Comparison of ENCODE assay signal across 15 mouse cellular contexts in genomic region chr14:76151011-76151410, GRCm38 (mm10). TPM values are rescaled to one million over a fixed set of nuclear protein-coding genes. Genes with fewer than 3 reads are reported as not detected.
DNase-seq lines count a peak whose midpoint lies in the region; ATAC-seq lines count a peak whose summit lies in the region.
"Had no signal": no experiment of that assay in that cellular context is flagged by ENCODE, and none has a peak within 500 bp of the region (broad histone marks: within the 10 kb centered on the region; RNA-seq: fewer than 3 reads in every experiment).

No protein-coding gene starts in this region.

- H3K27me3 ChIP-seq in heart, embryonic 13.5 days (replicated peaks): no peaks in the 10 kb centered on the region
- H3K27me3 ChIP-seq in neural tube, embryonic 15.5 days (replicated peaks): no peaks in the 10 kb centered on the region
- H3K27me3 ChIP-seq: hindbrain, embryonic 13.5 days; intestine, embryonic 15.5 days had no signal

- H3K4me3 ChIP-seq in heart, embryonic 13.5 days: no peak overlapping the region
- H3K4me3 ChIP-seq in neural tube, embryonic 15.5 days (replicated peaks): no peak overlapping the region

- 77% methylated on average over 2 of the region's 2 CpGs for WGBS in heart, embryonic 13.5 days
- 53% methylated on average over 2 of the region's 2 CpGs for WGBS in neural tube, embryonic 15.5 days

- peak overlapping the region; percentile 71; the same call in 1 of the 2 replicates for H3K4me2 ChIP-seq in heart, embryonic 13.5 days
- H3K4me2 ChIP-seq in neural tube, embryonic 15.5 days: peak overlapping the region; percentile 69; the same call in 1 of the 2 replicates

- ATAC-seq in heart, embryonic 13.5 days (ENCODE audit: extremely low read depth, insufficient number of reproducible peaks, low FRiP score, low TSS enrichment): no peak
- no peak for ATAC-seq in neural tube, embryonic 15.5 days (ENCODE audit: low FRiP score)
- ATAC-seq: intestine, embryonic 15.5 days had no signal

- peak; percentile 21 to 32 for DNase-seq in cerebellum, postnatal 10 days
- no peak for DNase-seq in cerebellum, adult 11-12 months
- DNase-seq in heart, adult 11 months: no peak
- no peak for DNase-seq in neural tube, embryonic 10.5 days (ENCODE audit: extremely low spot score, low spot score)
- DNase-seq in embryo, embryonic 10 days (ENCODE audit: low spot score): no peak
- DNase-seq in retina, embryonic 14.5 days (ENCODE audit: low spot score): no peak
- DNase-seq: adrenal gland, postnatal 25 days; gastrocnemius, postnatal 14 days; kidney, postnatal 10 days; layer of hippocampus, adult 9-11 months; right cerebral cortex, postnatal 14 days had no signal

- H3K9me3 ChIP-seq in heart, embryonic 13.5 days: no peaks in the 10 kb centered on the region
- H3K9me3 ChIP-seq in neural tube, embryonic 15.5 days (replicated peaks): no peaks in the 10 kb centered on the region
- H3K9me3 ChIP-seq: hindbrain, embryonic 13.5 days; intestine, embryonic 15.5 days had no signal

- no peak overlapping the region for H3K9ac ChIP-seq in heart, embryonic 13.5 days
- H3K9ac ChIP-seq in neural tube, embryonic 15.5 days (replicated peaks): no peak overlapping the region
- H3K9ac ChIP-seq: hindbrain, embryonic 13.5 days had no signal

- no peaks in the 10 kb centered on the region for H3K36me3 ChIP-seq in heart, embryonic 13.5 days
- no peaks in the 10 kb centered on the region for H3K36me3 ChIP-seq in neural tube, embryonic 15.5 days
- H3K36me3 ChIP-seq: hindbrain, embryonic 13.5 days; intestine, embryonic 15.5 days had no signal

- no peak overlapping the region for H3K27ac ChIP-seq in heart, embryonic 13.5 days (replicated peaks)
- H3K27ac ChIP-seq in neural tube, embryonic 15.5 days (replicated peaks): no peak overlapping the region
- H3K27ac ChIP-seq: hindbrain, embryonic 13.5 days had no signal

- H3K4me1 ChIP-seq in heart, embryonic 13.5 days: peaks cover 26% of the 10 kb centered on the region
- peaks cover 14% of the 10 kb centered on the region for H3K4me1 ChIP-seq in neural tube, embryonic 15.5 days

RNA-seq across cellular contexts. Expression of gene Nufip1, which starts 40.3 kb away (rescaled TPM):
- polyA plus RNA-seq in heart, embryonic 13.5 days (2015; fragmentation: Nextera tagmentation; extraction: Ambion mirVana): 9.7 and 10.5 TPM in 2 replicates
- 12.1 and 14.1 TPM in 2 replicates for polyA plus RNA-seq in neural tube, embryonic 15.5 days (2015; fragmentation: Nextera tagmentation; extraction: Ambion mirVana)

RNA-seq across cellular contexts. Expression of gene Gpalpp1, which starts 40.5 kb away (rescaled TPM):
- 8.8 and 9.5 TPM in 2 replicates for polyA plus RNA-seq in heart, embryonic 13.5 days (2015; fragmentation: Nextera tagmentation; extraction: Ambion mirVana)
- 9.5 and 10.0 TPM in 2 replicates for polyA plus RNA-seq in neural tube, embryonic 15.5 days (2015; fragmentation: Nextera tagmentation; extraction: Ambion mirVana)

Comparison
In these comparisons a context has a peak if more than half of its experiments do, and no peak if none do; other contexts are left out.
1. DNase-seq: peak in cerebellum, postnatal 10 days (2 of 2); none in cerebellum, adult 11-12 months (single experiment), heart, adult 11 months (single experiment), neural tube, embryonic 10.5 days (single experiment), embryo, embryonic 10 days (single experiment) and retina, embryonic 14.5 days (single experiment).